Mouse (Mus musculus) E14TG2a.4 (cell line): ENCODE measurements at regions not wholly inside any gene's neighbourhood (a gene's known extent, or its start where the extent isn't known, plus 50 kb on each side); places are given as distances from the start of the nearest gene placed in this dataset.

Source experiments
- CTCF ChIP-seq: conservative IDR thresholded peaks from 2 replicates; pipeline ENCODE4 v1.5.1; 2014; ENCODE audit warnings: low read length
- POU5F1 ChIP-seq: IDR thresholded peaks from 2 replicates; pipeline ENCODE4 v1.6.1; 2014; ENCODE audit warnings: low read length, borderline replicate concordance

DNA sequence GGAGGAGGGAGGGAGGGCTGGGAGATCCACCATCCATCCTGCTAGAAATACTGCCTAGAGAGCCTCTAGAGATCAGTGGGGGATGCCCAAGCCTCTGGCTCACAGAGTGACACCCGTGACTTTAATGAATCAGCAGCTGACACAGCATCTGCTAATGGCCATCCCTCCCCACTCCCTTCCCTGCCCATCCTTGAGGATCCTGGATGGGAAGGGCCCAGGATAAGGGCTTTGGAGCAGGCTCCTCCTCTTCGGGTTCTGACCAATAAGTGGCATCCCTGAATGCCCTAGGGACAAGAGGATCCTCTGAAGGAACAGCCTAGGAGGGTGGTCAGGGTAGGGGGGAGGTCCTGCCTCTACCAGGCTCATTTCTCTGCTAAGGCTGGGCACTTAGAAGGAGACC, 55.3 kb upstream of the Rtl6 start:
- TF ChIP-seq CTCF (no peak), POU5F1 (no peak)
